Mouse (Mus musculus): ENCODE data around the gene Baiap2l2.

GRCm38 (mm10) chr15:79243234-79244042, 41.9 kb downstream of the Baiap2l2 start:
- TF ChIP-seq CTCF (IDR thresholded peaks at IDR 0.05; ENCODE audit: insufficient read depth, low read length) (peak; percentile 100), POLR2A (IDR thresholded peaks at IDR 0.05; ENCODE audit: borderline replicate concordance, extremely low read depth, low read depth, low read length) (no peak; the same call in 1 of the 2 replicates)
